Mouse (Mus musculus) liver, postnatal 0 days (tissue): ENCODE results near the gene Slc38a9. TPM values are rescaled to one million over a fixed set of nuclear protein-coding genes. Genes with fewer than 3 reads are reported as not detected.

ENCODE experiments used
- ATAC-seq: fragments of 200-750 bp; cut with Nextera tagmentation; 2 replicates; pipeline ENCODE4 v1.8.0; 2017; ENCODE audit warnings: mild to moderate bottlenecking, moderate library complexity
- DNase-seq: peaks from one replicate; pipeline ENCODE4 v3.0.0-alpha.2; 2016
- H3K27ac ChIP-seq: fragments of 300-500 bp; sonication (generic); 2 replicates; pipeline ENCODE4 v1.5.1; 2014; ENCODE audit warnings: antibody characterized with exemption, moderate library complexity, mild to moderate bottlenecking, low read depth
- H3K27me3 ChIP-seq: fragments of 300-500 bp; sonication (generic); 2 replicates; pipeline ENCODE4 v1.6.1; 2014; ENCODE audit warnings: low read length, control low read depth, mixed read lengths; ENCODE audit not compliant: insufficient read depth
- H3K36me3 ChIP-seq: fragments of 300-500 bp; sonication (generic); replicated peaks from 2 replicates; pipeline ENCODE4 v1.6.1; 2014; ENCODE audit warnings: mild to moderate bottlenecking, control low read depth, low read length, moderate library complexity, mixed read lengths; ENCODE audit not compliant: insufficient read depth
- H3K4me1 ChIP-seq: fragments of 300-500 bp; sonication (generic); 2 replicates; pipeline ENCODE4 v1.6.1; 2014; ENCODE audit warnings: antibody characterized with exemption, mild to moderate bottlenecking, control low read depth; ENCODE audit not compliant: insufficient read depth
- H3K4me2 ChIP-seq: fragments of 300-500 bp; sonication (generic); 2 replicates; pipeline ENCODE4 v1.6.1; 2014; ENCODE audit warnings: low read depth, mild to moderate bottlenecking, low read length, moderate library complexity, mixed read lengths
- H3K4me3 ChIP-seq: fragments of 300-500 bp; sonication (generic); 2 replicates; pipeline ENCODE4 v1.5.1; 2014; ENCODE audit warnings: low read depth, low read length
- H3K9ac ChIP-seq: fragments of 300-500 bp; sonication (generic); replicated peaks from 2 replicates; pipeline ENCODE4 v1.6.1; 2014; ENCODE audit warnings: mild to moderate bottlenecking, moderate library complexity
- H3K9me3 ChIP-seq: fragments of 300-500 bp; sonication (generic); 2 replicates; pipeline ENCODE4 v1.6.1; 2016; ENCODE audit warnings: mild to moderate bottlenecking, control low read depth, low read length, mixed read lengths
- CTCF ChIP-seq: sonication (generic); IDR thresholded peaks from 2 replicates; pipeline ENCODE4 v1.5.1; 2016; ENCODE audit warnings: antibody characterized with exemption, low read depth
- EP300 ChIP-seq: IDR thresholded peaks from 2 replicates; pipeline ENCODE4 v1.6.1; 2016; ENCODE audit warnings: antibody characterized with exemption, low read depth, mild to moderate bottlenecking
- WGBS: fragments of 180-500 bp; shearing (Covaris S2); extraction: QIAGEN DNeasy Blood & Tissue Kit; methylation state at CpG from one replicate; pipeline ENCODE4 v1.1.7; 2014; ENCODE audit not compliant: insufficient replicate concordance; 5-methylcytosine and 5-hydroxymethylcytosine counted together
- polyA plus RNA-seq: library from polyadenylated mRNA; unstranded; fragments of >200 nt; fragmentation: Nextera tagmentation; extraction: Ambion mirVana; gene quantifications from 2 replicates; pipeline ENCODE4 v1.2.1, GENCODE M21; 2015

Slc38a9 gene
- polyA plus RNA-seq, 1 experiment from 2014 or later = 11.9 TPM

GRCm38 (mm10) chr13:112726002-112726401, 65.5 kb downstream of the Slc38a9 start:
- Histone ChIP-seq H3K4me1 (no peaks in the 10 kb centered on the region), H3K9ac (no peak overlapping the region), H3K36me3 (peaks cover 7% of the 10 kb centered on the region), H3K27ac (no peak overlapping the region), H3K9me3 (no peaks in the 10 kb centered on the region), H3K4me3 (no peak overlapping the region), H3K4me2 (no peak overlapping the region), H3K27me3 (no peaks in the 10 kb centered on the region)
- 65% methylated on average over 3 of the region's 3 CpGs for WGBS
- no peak for DNase-seq
- TF ChIP-seq CTCF = no peak
- no peak for TF ChIP-seq EP300
- ATAC-seq = no peak

- WGBS = 85% methylated on average over 12 of the region's 12 CpGs
Measured at GRCm38 (mm10) chr13:112733311-112733710, 72.8 kb downstream of the Slc38a9 start.

GRCm38 (mm10) chr13:112734906-112735713, 74.6 kb downstream of the Slc38a9 start:
- H3K36me3 ChIP-seq = peaks cover 12% of the 10 kb centered on the region; the same call in 1 of the 2 replicates
- ATAC-seq (peak; percentile 57; the same call in 1 of the 2 replicates), DNase-seq (peak; percentile 68)
- no peak overlapping the region for H3K4me2 ChIP-seq
- 60% methylated on average over 14 of the region's 14 CpGs for WGBS
- no peak overlapping the region for H3K4me3 ChIP-seq
- H3K4me1 ChIP-seq = no peaks in the 10 kb centered on the region
- H3K9me3 ChIP-seq = no peaks in the 10 kb centered on the region
- H3K9ac ChIP-seq = no peak overlapping the region
- H3K27ac ChIP-seq = no peak overlapping the region
- no peak for TF ChIP-seq CTCF
- H3K27me3 ChIP-seq = no peaks in the 10 kb centered on the region

More at GRCm38 (mm10) chr13:112733311-112733710, 72.8 kb downstream of the Slc38a9 start:
- Histone ChIP-seq H3K4me1 (no peaks in the 10 kb centered on the region), H3K27me3 (no peaks in the 10 kb centered on the region), H3K27ac (no peak overlapping the region), H3K4me2 (no peak overlapping the region), H3K9ac (no peak overlapping the region), H3K9me3 (no peaks in the 10 kb centered on the region), H3K4me3 (no peak overlapping the region), H3K36me3 (peaks cover 12% of the 10 kb centered on the region; the same call in 1 of the 2 replicates)
- no peak for TF ChIP-seq EP300
- TF ChIP-seq CTCF = no peak
- DNase-seq (no peak), ATAC-seq (no peak)

- Histone ChIP-seq H3K4me1 (no peaks in the 10 kb centered on the region), H3K27ac (no peak overlapping the region), H3K9me3 (no peaks in the 10 kb centered on the region), H3K36me3 (peaks cover 9% of the 10 kb centered on the region; the same call in 1 of the 2 replicates), H3K9ac (no peak overlapping the region), H3K4me2 (no peak overlapping the region), H3K4me3 (no peak overlapping the region), H3K27me3 (no peaks in the 10 kb centered on the region)
- DNase-seq = no peak
- TF ChIP-seq EP300 = no peak
- TF ChIP-seq CTCF = no peak
- 79% methylated on average over 10 of the region's 10 CpGs for WGBS
- ATAC-seq = no peak
Measured at GRCm38 (mm10) chr13:112736407-112736806, 75.9 kb downstream of the Slc38a9 start.

- DNase-seq (no peak), ATAC-seq (no peak)
- H3K4me2 ChIP-seq = no peak overlapping the region
- 0 out of 2 replicates have a peak, but pooled peaks cover 3% of the 10 kb centered on the region for H3K36me3 ChIP-seq
- no peaks in the 10 kb centered on the region for H3K27me3 ChIP-seq
- H3K27ac ChIP-seq = no peak overlapping the region
- WGBS = 86% methylated on average over 9 of the region's 9 CpGs
- no peak overlapping the region for H3K4me3 ChIP-seq
- no peak overlapping the region for H3K9ac ChIP-seq
- no peak for TF ChIP-seq CTCF
- TF ChIP-seq EP300 = no peak
- H3K4me1 ChIP-seq = no peaks in the 10 kb centered on the region; the same call in 1 of the 2 replicates
- H3K9me3 ChIP-seq = no peaks in the 10 kb centered on the region
Measured at GRCm38 (mm10) chr13:112737110-112737509, 76.6 kb downstream of the Slc38a9 start.

GRCm38 (mm10) chr13:112738005-112738404, 77.5 kb downstream of the Slc38a9 start:
- TF ChIP-seq CTCF (no peak), EP300 (no peak)
- whole genome bisulfite sequencing = 90% methylated on average over 16 of the region's 16 CpGs
- Histone ChIP-seq H3K4me1 (no peaks in the 10 kb centered on the region; the same call in 1 of the 2 replicates), H3K4me2 (no peak overlapping the region), H3K36me3 (no peaks in the 10 kb centered on the region), H3K27ac (no peak overlapping the region), H3K4me3 (no peak overlapping the region), H3K27me3 (no peaks in the 10 kb centered on the region), H3K9me3 (no peaks in the 10 kb centered on the region), H3K9ac (no peak overlapping the region)
- no peak for DNase-seq
- ATAC-seq = no peak
